Comparison of ENCODE assay signal across 8 mouse cellular contexts in the genomic region with DNA sequence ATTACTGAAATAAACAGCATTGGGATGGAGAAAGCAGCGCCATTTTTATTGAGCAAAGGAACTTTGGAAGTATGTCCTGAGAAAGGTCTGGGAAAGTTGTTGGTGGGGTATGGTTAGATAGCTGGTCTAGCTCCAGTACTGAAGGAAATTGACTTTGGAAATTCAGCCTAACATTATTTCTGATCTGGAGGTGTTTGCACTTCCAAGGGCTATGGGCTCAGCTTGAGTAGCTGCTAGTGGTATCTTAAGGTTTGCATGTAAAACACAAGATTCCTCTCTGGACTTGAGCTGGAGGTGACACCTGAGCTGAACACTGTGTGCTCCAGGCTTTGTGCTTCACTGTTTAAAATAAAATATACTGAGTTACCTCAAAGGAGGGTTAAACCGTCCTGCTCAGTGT. TPM values are rescaled to one million over a fixed set of nuclear protein-coding genes. Genes with fewer than 3 reads are reported as not detected.
A peak's percentile ranks its signal among the peaks of the same experiment; 100 is the strongest.
DNase-seq lines count a peak whose midpoint lies in the region; ATAC-seq and TF ChIP-seq lines count a peak whose summit lies in the region.

No protein-coding gene starts in this region.

- no peak for ATAC-seq in kidney, postnatal 0 days (replicated peaks; ENCODE audit: low FRiP score, low read depth)
- no peak for ATAC-seq in embryonic facial prominence, embryonic 13.5 days (ENCODE audit: insufficient number of reproducible peaks, insufficient read depth, low FRiP score, low TSS enrichment, low read depth)
- ATAC-seq in hindbrain, embryonic 15.5 days (ENCODE audit: low FRiP score, low read depth): no peak
- no peak for ATAC-seq in midbrain, embryonic 16.5 days

- H3K36me3 ChIP-seq in kidney, postnatal 0 days (ENCODE audit: insufficient read depth, low read length): no peaks in the 10 kb centered on the region
- no peaks in the 10 kb centered on the region for H3K36me3 ChIP-seq in embryonic facial prominence, embryonic 13.5 days
- no peaks in the 10 kb centered on the region for H3K36me3 ChIP-seq in hindbrain, embryonic 15.5 days
- H3K36me3 ChIP-seq in midbrain, embryonic 16.5 days (ENCODE audit: control insufficient read depth, insufficient read depth, low read length): no peaks in the 10 kb centered on the region

- DNase-seq in kidney, postnatal 0 days (ENCODE audit: low spot score): no peak
- DNase-seq in kidney, postnatal 25 days: no peak
- no peak for DNase-seq in yolk sac, embryonic 10.5 days (ENCODE audit: low spot score)
- DNase-seq in adrenal gland, postnatal 14 days: no peak
- no peak for DNase-seq in left cerebral cortex, adult 18-20 months (ENCODE audit: low spot score in 2 of 2)

- TF ChIP-seq CTCF in kidney, postnatal 0 days (IDR thresholded peaks at IDR 0.05; ENCODE audit: low read depth): no peak

- 19% methylated on average over 2 of the region's 2 CpGs for WGBS in kidney, postnatal 0 days
- 21% methylated on average over 2 of the region's 2 CpGs for WGBS in embryonic facial prominence, embryonic 13.5 days
- WGBS in hindbrain, embryonic 15.5 days: 20% methylated on average over 2 of the region's 2 CpGs
- WGBS in midbrain, embryonic 16.5 days: 30% methylated on average over 2 of the region's 2 CpGs

- peak overlapping the region; percentile 93 for H3K4me2 ChIP-seq in kidney, postnatal 0 days (ENCODE audit: low read length)
- H3K4me2 ChIP-seq in embryonic facial prominence, embryonic 13.5 days: peak overlapping the region; percentile 80
- H3K4me2 ChIP-seq in hindbrain, embryonic 15.5 days: peak overlapping the region; percentile 67
- H3K4me2 ChIP-seq in midbrain, embryonic 16.5 days (ENCODE audit: low read length): peak overlapping the region; percentile 79

- no peaks in the 10 kb centered on the region for H3K27me3 ChIP-seq in kidney, postnatal 0 days (ENCODE audit: insufficient read depth, low read length)
- H3K27me3 ChIP-seq in embryonic facial prominence, embryonic 13.5 days: no peaks in the 10 kb centered on the region
- H3K27me3 ChIP-seq in hindbrain, embryonic 15.5 days: no peaks in the 10 kb centered on the region
- no peaks in the 10 kb centered on the region for H3K27me3 ChIP-seq in midbrain, embryonic 16.5 days (ENCODE audit: control insufficient read depth, insufficient read depth, low read depth, low read length)

- peaks cover 11% of the 10 kb centered on the region for H3K4me1 ChIP-seq in kidney, postnatal 0 days (replicated peaks; ENCODE audit: insufficient read depth, low read length)
- peaks cover 36% of the 10 kb centered on the region for H3K4me1 ChIP-seq in embryonic facial prominence, embryonic 13.5 days
- peaks cover 37% of the 10 kb centered on the region for H3K4me1 ChIP-seq in hindbrain, embryonic 15.5 days (replicated peaks)
- peaks cover 39% of the 10 kb centered on the region for H3K4me1 ChIP-seq in midbrain, embryonic 16.5 days (ENCODE audit: control insufficient read depth, insufficient read depth, low read length)

- H3K4me3 ChIP-seq in kidney, postnatal 0 days (replicated peaks; ENCODE audit: low read depth, low read length): peak overlapping the region; percentile 93
- peak overlapping the region; percentile 90 for H3K4me3 ChIP-seq in embryonic facial prominence, embryonic 13.5 days
- H3K4me3 ChIP-seq in hindbrain, embryonic 15.5 days: peak overlapping the region; percentile 96
- H3K4me3 ChIP-seq in midbrain, embryonic 16.5 days (ENCODE audit: low read depth, low read length): peak overlapping the region; percentile 58

- H3K27ac ChIP-seq in kidney, postnatal 0 days: no peak overlapping the region
- no peak overlapping the region for H3K27ac ChIP-seq in embryonic facial prominence, embryonic 13.5 days
- H3K27ac ChIP-seq in hindbrain, embryonic 15.5 days (replicated peaks): no peak overlapping the region; the same call in 1 of the 2 replicates
- no peak overlapping the region for H3K27ac ChIP-seq in midbrain, embryonic 16.5 days (ENCODE audit: low read length)

- H3K9ac ChIP-seq in kidney, postnatal 0 days (ENCODE audit: low read depth, low read length): peak overlapping the region; percentile 85
- peak overlapping the region; percentile 98 for H3K9ac ChIP-seq in embryonic facial prominence, embryonic 13.5 days
- peak overlapping the region; percentile 90 for H3K9ac ChIP-seq in hindbrain, embryonic 15.5 days
- peak overlapping the region; percentile 75 for H3K9ac ChIP-seq in midbrain, embryonic 16.5 days (ENCODE audit: low read depth, low read length)

- H3K9me3 ChIP-seq in kidney, postnatal 0 days (replicated peaks; ENCODE audit: low read length): no peaks in the 10 kb centered on the region
- no peaks in the 10 kb centered on the region for H3K9me3 ChIP-seq in embryonic facial prominence, embryonic 13.5 days
- H3K9me3 ChIP-seq in hindbrain, embryonic 15.5 days: no peaks in the 10 kb centered on the region
- H3K9me3 ChIP-seq in midbrain, embryonic 16.5 days (replicated peaks; ENCODE audit: control insufficient read depth, low read length, poor library complexity, severe bottlenecking): no peaks in the 10 kb centered on the region

RNA-seq across cellular contexts. Expression of gene Mboat2, which starts 1.8 kb away (rescaled TPM):
- polyA plus RNA-seq in kidney, postnatal 0 days (2015; fragmentation: Nextera tagmentation; extraction: Ambion mirVana): 44.5 and 50.8 TPM in 2 replicates
- 49.9 and 51.8 TPM in 2 replicates for polyA plus RNA-seq in embryonic facial prominence, embryonic 13.5 days (2015; fragmentation: Nextera tagmentation; extraction: Ambion mirVana)
- 65.5 and 66.9 TPM in 2 replicates for polyA plus RNA-seq in hindbrain, embryonic 15.5 days (2015; fragmentation: Nextera tagmentation; extraction: Ambion mirVana)
- 69.0 and 74.4 TPM in 2 replicates for polyA plus RNA-seq in midbrain, embryonic 16.5 days (2015; fragmentation: Nextera tagmentation; extraction: Ambion mirVana)
- total RNA-seq in adrenal gland, postnatal 14 days (2021): 17.1 and 17.9 TPM in 2 replicates
- 10 to 100 TPM; 85.0 to 94.7 TPM for total RNA-seq in left cerebral cortex, adult 18-20 months (2021)
